Mouse (Mus musculus): ENCODE measurements at regions not wholly inside any gene's neighbourhood (a gene's known extent, or its start where the extent isn't known, plus 50 kb on each side); places are given as distances from the start of the nearest gene placed in this dataset.
A peak's percentile ranks its signal among the peaks of the same experiment; 100 is the strongest.
"Not testable (repeated sequence)": the region's sequence is repeated elsewhere in the genome, so short reads cannot be mapped to it uniquely, and the experiment has no call there.

DNA sequence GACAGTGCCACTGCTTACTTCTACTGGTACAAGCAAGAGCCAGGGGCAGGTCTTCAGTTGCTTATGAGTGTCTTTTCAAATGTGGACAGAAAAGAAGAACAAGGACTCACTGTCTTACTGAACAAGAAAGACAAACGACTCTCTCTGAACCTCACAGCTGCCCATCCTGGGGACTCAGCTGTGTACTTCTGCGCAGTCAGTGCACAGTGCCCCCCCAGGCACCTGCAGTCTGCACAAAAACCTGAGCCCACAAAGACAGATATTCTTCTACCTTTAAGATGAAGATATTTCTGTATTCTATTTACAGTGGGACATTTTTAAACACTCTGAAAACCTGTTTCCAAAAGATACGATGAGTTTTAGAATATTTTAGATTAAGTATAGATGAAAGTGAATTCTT is 476.5 kb downstream of the Dad1 start:
- DNase-seq: no peak

DNA sequence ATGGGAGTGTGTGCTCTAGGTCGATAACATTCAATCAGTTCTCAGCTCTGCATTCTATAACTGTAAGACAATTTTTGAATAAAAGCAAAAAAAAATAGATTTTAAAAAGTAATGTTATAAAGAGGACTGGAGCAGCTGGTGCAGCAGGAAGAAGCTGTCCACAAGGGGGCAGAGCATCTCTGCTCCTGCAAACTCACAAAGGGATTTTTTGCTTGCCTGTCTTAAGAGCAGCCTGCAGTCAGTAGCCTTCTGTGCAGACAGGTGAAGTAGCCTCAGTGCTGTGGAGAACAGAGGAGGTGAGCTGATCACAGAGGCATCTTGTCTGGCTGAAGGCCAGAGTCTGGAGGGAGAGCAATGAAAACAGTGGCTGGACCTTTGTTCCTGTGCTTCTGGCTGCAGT is 477.2 kb downstream of the Dad1 start:
- peak; percentile 48 for DNase-seq

DNA sequence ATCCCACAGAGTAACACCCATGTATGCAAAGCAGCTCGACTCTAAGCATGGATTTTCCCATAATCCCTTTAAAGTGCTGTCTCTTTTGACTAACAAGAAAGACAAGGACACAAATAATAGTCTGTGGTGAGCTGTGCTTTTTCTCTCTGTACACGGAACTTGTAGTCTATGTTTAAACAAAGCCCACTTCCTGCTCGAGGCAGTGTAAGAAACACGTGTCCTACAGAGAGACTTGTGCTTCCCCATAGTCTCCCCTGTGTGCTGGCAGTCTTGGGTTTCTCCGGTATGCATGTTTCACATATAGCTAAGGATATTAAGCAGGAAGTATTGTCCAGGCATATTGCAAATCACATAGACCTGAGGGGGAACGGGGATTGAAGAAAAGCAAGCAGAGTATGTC is 487.4 kb downstream of the Dad1 start:
- not testable (repeated sequence) for DNase-seq

DNA sequence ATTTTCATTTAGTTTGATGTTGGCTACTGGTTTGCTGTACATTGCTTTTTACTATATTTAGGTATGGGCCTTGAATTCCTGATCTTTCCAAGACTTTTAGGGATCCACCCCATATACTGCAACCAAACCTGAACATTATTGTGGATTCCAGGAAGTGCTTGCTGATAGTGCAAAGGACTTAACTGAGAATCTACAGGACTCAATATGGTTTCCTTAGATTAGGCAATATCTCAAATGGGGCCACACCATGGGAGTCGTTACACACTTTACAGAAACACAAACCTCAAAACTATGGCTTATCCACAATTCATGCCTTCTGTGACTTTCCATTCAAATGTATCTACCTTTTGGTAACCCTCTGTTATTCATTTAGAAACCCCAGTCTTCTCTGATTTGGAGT is 488.0 kb downstream of the Dad1 start:
- not testable (repeated sequence) for DNase-seq

DNA sequence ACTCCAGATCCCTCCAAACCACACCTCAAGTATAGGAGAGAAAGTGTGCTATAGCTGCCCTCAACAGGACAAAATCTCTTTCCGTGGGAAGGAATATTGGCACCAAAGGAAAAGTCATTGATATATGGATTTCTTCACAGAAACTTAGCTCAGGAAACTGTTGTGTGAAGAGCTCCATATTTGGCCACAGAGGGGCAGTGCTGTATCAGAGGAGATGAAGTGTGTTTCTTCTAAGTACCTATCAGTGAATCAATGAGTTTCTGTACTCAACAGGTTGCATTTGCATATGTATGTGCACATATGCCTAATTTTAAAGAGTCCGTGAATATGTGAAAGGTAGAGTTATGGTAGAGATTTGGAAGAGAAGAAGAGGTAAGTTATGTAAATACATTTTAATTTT is 493.3 kb downstream of the Dad1 start:
- DNase-seq: not testable (repeated sequence)

DNA sequence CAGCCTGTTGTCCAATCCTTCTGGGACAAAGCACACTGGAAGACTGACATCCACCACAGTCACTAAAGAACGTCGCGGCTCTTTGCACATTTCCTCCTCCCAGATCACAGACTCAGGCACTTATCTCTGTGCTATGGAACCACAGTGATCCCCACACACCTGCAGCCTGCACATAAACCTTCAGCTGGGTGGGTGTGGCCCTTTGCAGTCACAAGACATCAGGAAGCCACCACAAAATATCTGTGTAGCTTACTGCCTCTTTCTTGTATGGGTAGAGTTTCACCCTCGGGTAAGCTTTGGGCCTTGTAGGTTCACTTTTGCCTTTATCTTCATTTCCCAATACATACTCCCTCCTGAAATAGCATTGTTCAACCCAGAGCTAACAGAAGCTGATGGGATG is 496.1 kb downstream of the Dad1 start:
- DNase-seq: not testable (repeated sequence)

DNA sequence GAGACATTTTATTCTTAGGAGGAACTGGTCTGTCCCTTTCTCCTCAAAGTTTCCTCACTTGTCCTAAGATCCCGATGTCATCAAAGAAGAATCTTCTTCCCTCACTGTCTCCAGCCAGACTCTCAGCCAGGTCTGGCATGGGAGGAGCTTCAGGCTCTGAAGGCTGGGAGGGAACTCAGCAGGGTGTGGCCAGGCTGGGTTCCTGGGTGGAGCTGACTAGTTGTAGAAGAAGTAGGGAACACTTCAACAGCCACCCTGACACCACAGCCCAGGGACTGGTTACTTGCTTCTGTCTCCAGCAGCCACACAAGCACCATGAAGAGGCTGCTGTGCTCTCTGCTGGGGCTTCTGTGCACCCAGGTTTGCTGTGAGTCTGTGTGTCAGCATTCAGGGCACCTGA is 496.8 kb downstream of the Dad1 start:
- not testable (repeated sequence) for DNase-seq

DNA sequence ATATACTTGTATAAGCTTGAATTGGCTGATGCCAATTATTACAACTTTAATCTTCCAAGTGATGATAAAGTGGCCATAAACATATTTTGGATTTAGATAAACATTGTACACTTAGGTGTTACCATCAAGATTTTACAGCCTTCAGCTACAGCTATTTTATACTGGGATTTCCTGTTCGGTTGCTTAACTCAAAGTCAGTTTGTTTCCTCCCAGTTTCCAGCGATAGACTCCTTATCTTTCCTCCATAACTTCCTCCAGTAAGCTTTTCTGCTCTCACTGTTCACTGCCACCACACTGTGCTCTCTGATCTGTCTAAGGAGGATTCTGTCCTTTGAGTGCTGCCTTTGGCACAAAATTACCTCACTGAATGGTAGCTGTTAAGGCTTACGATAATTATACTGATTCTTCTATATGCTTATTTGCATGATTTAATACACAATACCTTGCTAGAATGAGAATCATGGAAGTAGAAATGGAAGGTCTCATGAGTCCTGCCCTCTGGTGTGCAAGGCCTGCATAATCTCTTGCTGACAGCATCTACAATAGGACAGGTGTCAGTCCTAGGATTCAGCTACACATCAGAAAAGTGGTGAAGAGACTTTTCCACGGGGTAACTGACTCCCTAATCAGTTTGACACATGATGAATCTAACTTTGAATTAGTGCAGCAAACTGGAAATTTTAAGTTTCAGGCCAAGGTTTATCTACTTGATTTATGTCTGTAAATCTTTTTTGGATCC is 503.0 kb downstream of the Dad1 start:
- no peak for DNase-seq

DNA sequence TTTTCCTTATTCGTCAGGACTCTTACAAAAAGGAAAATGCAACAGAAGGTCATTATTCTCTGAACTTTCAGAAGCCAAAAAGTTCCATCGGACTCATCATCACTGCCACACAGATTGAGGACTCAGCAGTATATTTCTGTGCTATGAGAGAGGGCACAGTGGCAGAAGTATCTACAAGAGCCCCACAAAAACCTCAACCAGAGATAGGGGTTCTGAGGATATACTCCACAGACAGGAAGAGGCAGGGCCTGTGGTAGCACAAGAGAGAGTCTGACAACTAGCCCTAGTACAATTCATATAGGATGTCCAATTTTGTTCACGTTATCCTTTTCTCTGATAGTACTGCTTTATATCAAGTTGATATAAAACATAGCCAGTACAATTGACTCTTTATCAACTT is 510.4 kb downstream of the Dad1 start:
- DNase-seq: not testable (repeated sequence)

DNA sequence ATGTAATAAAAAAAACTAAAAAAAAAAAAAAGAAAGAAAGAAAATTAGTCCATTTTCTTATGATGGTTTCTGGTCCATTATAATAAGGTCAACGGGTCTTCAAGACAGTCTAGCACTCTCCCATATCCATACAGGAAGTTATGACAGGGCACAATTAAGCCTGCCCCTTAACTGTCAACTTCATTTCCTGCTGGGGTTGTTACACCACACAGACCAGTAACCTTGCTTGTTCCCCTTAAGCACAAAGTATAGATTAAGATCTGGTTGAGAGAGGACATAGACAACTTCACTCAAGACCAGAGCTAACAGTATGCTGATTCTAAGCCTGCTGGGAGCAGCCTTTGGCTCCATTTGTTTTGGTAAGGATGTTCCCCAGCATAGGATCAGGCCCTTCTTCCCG is 511.0 kb downstream of the Dad1 start:
- DNase-seq: not testable (repeated sequence)

DNA sequence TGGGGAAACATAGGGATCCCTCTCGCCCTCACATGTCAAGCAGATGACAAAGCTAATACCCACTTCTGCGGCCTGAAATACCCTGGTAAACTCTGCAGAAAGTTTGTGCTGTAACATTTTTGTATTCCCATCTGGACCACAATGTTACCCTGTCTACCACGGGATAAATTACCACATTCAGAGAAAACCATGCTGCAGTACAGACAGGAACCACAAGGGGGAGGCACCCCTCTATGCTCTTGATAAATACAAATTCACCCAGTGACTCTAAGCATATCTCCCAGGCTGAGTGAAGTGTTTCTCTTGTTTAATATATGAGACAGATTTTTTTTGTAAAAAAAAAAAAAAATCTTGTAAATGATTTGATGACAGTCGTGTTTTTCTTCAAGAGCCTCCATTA is 512.7 kb downstream of the Dad1 start:
- peak; percentile 19 for DNase-seq

DNA sequence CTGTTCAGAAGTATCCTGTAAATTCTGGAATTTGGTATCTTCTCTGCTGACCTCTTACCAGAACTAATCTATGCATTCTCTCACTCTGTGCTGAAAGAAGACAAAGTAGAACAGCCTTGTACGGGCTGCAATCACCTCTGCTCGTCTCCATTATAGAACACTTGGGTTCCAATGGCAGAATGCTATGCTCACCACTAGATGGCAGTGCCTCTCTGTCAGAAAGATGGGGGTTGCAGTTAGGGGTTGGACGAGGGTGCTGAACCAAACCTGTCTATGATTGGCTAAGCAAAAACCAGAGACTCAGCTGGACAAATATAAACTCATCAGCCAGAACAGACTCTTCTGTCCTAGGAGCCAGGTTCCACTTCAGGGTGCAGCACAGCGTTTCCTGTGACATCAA is 515.9 kb downstream of the Dad1 start:
- not testable (repeated sequence) for DNase-seq

DNA sequence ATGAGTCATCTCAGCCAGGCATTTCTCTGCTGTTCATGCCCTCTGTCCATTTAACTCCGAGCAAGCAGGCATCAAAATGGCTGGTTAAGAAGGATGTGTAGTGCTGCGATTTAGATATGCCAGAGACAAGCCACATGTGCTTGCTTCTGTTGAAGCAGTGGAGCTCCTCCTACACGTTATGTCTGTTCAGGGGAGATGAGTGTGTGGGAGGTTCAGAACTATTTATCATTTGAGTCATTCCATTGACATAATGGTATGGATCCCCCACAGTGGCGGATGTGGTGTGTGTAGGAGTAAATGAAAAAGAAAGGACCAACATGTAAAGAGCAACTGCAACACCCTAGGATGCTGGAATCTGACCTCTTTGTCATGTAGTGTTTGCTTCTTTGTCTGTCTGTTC is 517.6 kb downstream of the Dad1 start:
- peak; percentile 3 for DNase-seq

DNA sequence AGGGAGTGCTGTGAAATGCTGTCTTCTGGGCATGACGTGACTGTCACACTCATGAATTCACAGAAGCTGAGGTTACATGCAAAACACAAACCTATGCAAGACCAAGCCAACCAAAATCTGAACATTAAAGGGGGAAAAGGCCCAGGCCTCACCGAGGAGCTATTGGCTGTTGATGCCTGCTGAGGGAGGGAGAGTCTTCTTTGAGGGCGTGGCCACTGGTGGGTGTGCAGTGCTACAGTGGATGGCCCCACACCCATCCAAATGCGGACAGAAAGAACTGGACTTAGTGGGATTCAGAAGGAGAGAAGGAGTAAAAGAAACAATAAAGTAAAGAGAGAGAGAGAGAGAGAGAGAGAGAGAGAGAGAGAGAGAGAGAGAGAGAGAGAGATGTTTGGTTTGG is 522.3 kb downstream of the Dad1 start:
- DNase-seq: not testable (repeated sequence)

DNA sequence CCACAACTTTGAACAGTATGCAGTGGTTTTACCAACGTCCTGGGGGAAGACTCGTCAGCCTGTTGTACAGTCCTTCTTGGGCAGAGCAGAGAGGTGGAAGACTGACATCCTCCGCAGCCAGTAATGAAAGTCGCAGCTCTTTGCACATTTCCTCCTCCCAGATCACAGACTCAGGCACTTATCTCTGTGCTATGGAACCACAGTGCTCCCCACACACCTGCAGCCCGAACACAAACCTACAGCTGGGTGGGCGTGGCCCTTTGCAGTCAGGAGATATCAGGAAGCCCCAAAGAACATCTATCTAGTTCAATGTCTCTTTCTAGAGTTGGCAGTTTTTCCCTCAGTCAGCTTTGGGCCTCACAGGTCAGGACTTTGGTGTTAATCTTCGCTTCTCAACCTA is 524.0 kb downstream of the Dad1 start:
- not testable (repeated sequence) for DNase-seq

DNA sequence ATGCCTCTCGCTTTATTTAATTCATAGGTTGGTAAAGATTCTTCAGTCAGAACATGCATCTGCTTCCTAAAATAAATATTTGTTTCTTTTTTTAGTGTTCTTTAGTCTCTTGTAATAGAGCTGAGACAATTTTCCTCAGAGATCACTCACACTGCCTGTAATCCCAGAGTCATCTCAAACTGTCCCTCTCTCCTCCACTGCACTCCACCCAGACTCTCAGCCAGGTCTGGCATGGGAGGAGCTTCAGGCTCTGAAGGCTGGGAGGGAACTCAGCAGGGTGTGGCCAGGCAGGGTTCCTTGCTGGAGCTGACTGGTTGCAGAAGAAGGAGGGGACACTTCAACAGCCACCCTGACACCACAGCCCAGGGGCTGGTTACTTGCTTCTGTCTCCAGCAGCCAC is 524.8 kb downstream of the Dad1 start:
- not testable (repeated sequence) for DNase-seq

DNA sequence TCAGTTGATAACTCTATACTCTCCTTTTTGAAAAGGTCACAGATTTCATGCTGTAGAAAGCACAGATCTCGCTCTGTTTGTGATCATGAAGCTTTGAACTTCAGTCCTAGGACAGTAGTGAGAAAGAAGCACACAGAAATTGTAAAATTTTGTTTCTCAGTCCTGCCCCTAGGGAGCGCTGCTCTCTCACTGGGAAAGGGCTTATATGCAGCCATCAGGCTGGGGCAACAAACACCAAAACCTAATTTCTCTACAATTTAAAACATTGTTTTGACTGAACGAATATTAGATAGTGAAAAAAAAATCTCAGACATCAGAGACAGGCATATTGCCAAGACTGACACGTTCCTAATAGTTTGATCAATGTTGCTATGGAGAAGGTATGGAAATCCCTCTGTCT is 527.0 kb downstream of the Dad1 start:
- not testable (repeated sequence) for DNase-seq

DNA sequence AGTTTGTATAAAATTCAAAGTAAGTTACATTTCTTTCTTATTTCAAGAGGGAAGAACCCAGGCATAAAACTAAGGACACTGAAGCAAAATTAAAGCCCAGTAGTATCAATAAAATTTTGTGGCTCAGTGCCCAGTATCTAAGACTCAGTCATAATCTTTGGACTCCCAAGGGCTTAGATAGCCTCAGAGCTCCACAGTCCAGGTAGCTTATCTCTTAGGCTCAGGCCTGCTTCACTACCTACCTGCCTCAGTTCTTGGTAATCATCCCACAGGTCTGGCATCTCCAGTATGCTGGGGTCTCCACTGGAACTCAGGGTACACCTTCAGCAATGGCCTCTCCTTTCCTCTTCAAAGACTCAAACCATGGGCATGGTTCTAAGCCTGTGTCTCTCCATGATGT is 530.3 kb downstream of the Dad1 start:
- DNase-seq: not testable (repeated sequence)

DNA sequence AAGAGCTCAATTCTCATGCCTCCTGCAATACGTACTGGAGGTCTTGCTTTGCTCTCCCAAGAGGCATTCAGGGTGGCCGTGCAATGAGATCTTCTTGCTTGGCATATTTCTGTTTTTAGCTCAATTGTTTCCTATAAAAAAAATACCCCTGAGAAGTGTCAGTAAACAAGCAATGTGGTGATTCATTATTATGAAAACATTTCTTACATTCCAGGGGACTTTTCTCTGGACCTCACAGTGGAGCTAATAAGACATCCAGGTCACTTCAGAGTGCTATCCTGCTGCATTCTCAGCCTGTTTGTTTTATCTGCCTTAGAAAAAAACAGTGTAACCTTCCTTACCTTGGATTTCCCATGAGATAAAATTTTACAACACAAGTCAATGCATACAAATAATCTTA is 532.0 kb downstream of the Dad1 start:
- DNase-seq: not testable (repeated sequence)

DNA sequence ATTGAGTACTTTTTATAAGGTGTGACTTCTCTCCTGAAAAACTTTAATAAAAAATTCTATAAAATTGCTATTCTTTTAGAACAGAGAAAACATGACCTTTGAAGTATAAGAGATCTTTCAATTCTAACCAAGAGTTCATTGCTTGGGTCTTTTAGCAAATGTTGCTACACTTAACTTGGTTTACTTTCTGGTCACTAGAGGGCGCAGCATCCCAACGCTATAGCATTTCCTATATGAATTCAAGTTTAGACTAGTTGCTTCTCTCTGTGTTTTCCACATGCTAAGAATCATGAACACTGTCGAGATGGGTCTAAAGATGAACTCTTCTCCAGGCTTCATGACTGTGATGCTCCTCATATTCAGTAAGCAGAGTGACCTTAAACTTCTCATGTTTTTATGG is 544.3 kb downstream of the Dad1 start:
- DNase-seq: peak; percentile 2

DNA sequence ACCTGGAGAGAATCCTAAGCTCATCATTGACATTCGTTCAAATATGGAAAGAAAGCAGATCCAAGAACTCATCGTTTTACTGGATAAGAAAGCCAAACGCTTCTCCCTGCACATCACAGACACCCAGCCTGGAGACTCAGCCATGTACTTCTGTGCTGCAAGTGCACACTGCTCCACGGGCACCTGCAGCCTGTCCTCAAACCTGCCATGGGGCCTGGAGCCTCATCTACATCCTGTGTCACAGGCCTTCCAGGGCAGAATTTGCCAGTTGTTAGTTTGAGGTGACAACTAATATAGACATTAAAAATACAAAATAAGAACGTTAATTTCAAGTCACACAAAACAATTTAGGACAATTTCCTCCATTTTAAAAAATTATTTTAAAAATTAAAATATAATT is 549.6 kb downstream of the Dad1 start:
- not testable (repeated sequence) for DNase-seq

DNA sequence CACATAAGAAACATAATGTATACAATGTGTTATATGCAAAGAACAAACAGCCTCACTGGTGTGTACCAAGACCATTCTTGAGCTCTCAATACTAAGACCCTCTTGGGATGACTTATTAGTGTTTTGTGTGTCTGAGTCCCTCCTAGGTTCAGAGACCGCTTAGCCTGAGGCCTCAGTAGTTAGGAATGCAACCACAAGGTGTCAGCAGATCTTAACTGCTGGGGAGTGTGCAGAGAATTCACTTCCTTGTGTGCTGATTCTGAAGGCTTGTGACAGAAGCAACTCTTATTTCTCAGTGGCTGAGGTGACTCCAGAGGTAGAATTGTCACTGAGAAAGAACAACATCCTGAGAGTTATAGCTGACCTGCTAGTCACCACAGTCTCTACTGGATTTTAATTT is 550.3 kb downstream of the Dad1 start:
- DNase-seq: not testable (repeated sequence)

DNA sequence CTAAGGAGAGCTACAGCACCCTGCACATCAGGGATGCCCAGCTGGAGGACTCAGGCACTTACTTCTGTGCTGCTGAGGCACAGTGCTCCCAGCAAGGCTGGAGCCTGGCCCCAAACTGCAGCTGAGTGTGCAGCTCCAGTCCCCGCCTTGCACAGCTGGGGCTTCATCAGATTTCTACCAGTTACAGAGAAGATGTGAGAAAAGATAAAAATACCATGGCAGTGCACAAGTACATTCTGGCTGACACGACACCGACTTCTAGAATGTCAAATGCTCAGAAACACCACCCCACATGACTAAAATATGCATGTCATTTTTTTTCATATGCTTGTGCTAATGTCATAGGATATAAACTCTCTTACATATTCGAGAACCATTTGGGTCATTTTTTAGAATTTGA is 569.8 kb downstream of the Dad1 start:
- peak; percentile 7 for DNase-seq

DNA sequence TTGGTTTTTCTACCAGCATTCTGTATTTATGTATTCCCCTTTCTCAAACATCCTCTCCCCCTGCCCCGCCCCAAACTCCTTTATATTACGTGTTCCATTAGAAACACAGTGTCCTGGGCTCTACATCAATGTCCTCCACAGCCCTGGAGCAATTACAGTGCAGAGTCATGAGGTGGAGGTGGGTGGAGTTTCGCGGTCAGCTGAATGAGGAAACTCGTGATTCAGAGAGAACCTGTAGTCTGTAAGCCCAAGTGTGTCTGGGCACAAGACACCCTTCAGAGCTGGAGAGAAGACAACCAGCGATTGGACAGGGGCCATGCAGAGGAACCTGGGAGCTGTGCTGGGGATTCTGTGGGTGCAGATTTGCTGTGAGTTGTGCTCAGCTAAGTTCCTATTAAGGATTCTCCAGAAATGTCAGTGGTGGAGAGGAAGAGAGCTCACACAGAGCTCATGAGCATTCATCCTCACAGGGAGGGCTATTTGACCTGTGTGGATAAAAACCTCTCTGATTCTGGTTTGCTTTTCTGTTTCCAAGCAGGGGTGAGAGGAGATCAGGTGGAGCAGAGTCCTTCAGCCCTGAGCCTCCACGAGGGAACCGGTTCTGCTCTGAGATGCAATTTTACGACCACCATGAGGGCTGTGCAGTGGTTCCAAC is 570.4 kb downstream of the Dad1 start:
- DNase-seq: peak; percentile 1

DNA sequence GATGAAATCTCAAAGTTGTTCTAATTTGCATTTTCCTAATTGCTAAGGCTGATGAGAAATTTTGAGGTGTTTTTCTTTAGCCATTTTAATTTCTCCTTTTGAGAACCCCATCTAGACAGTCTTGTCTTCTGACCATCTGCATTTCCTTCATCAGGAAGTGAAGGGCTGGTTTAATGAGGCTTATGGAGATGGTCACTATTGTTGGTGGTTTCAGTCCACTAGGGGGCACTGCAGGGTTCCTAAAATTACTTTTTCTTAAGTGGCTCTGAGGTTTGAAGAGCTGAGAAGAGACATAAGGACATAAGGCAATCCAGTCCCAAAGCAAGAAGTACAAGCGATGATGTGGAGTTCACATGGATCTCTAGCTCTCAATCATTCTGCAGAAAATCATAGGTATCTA is 571.2 kb downstream of the Dad1 start:
- not testable (repeated sequence) for DNase-seq
